Mouse (Mus musculus): ENCODE measurements around the gene Nfe2l2. TPM values are rescaled to one million over a fixed set of nuclear protein-coding genes. Genes with fewer than 3 reads are reported as not detected.
A peak's percentile ranks its signal among the peaks of the same experiment; 100 is the strongest.

The Nfe2l2 gene
- polyA plus RNA-seq, 1 experiment = 34.2 TPM

DNA sequence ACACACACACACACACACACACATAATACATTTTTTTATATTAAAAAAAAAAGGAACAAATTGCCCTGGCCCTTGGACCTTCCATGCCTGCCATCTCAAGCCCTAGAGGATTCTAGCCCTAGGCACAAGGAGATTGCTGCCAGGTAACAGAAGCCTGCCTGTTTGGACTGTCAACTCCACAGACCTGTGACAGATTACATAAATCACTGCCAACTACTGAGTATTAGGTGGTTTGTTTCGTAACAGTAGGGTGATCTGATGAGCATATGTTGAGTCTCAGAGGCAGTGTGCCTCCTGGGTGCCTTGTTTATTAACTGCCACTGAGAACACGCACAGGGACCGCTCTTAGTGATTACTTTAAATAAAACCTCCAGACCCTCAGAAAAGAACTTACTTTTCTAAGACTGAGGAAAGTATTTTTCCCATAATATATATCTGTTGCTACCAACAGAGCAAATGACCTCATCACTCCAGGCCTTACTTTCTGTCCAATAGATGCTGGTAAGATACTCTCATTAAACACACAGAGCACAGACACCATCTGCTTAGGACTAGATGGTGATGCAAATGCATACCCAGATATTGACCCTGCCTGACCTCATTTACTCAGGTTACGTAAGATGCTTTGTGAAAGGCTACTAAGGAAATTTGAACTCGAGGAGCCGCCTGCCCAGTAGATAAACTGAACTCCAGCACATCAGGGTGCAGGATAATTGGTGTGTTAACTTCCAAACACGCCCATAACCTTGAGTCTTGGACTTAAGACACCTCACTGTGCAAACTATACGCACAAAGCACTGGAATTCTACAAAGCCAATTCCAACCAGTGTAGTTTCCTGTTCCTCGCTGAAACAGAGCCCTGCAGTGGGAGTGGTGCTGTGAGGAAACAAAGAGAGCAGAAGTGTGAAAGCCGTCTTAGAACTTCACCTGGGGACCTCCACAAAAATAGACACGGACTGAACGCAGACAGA lies 11.9 kb upstream of the Nfe2l2 start:
- Histone ChIP-seq H3K9me3 (no peaks in the 10 kb centered on the region), H3K4me1 (peaks cover 38% of the 10 kb centered on the region), H3K36me3 (replicated peaks; ENCODE audit: low read length) (no peaks in the 10 kb centered on the region), H3K4me3 (replicated peaks) (no peak overlapping the region), H3K27me3 (replicated peaks) (no peaks in the 10 kb centered on the region)
- no peak for TF ChIP-seq GATA1 (IDR thresholded peaks at IDR 0.05; ENCODE audit: borderline replicate concordance, low read length)
- TF ChIP-seq FLI1 (IDR thresholded peaks at IDR 0.05; ENCODE audit: low read length) = no peak

DNA sequence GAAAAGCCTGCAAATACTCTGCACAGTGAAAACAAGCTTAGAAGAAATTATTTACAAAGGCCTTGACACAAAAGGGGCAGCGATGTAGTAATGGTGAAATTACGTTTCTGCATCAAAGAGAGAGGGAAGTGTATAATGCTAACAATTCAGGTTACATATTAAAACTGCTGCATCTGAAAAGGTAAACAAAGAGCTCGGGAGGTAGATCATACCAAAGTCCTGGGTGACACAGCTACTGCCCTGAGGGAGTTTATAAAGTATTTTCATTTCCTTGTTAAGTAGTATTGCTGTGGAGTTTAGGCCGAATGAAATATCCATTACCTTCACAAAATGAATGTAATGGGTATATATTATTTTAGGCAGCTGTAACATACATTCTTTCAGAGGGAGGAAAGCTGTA lies 10.3 kb upstream of the Nfe2l2 start:
- H3K4me3 ChIP-seq (replicated peaks) = no peak overlapping the region
- no peaks in the 10 kb centered on the region for H3K36me3 ChIP-seq (replicated peaks; ENCODE audit: low read length)
- H3K27me3 ChIP-seq (replicated peaks) = no peaks in the 10 kb centered on the region
- no peak for TF ChIP-seq GATA1 (IDR thresholded peaks at IDR 0.05; ENCODE audit: borderline replicate concordance, low read length)
- no peak for TF ChIP-seq FLI1 (IDR thresholded peaks at IDR 0.05; ENCODE audit: low read length)
- H3K9me3 ChIP-seq = no peaks in the 10 kb centered on the region
- H3K4me1 ChIP-seq = peaks cover 37% of the 10 kb centered on the region

DNA sequence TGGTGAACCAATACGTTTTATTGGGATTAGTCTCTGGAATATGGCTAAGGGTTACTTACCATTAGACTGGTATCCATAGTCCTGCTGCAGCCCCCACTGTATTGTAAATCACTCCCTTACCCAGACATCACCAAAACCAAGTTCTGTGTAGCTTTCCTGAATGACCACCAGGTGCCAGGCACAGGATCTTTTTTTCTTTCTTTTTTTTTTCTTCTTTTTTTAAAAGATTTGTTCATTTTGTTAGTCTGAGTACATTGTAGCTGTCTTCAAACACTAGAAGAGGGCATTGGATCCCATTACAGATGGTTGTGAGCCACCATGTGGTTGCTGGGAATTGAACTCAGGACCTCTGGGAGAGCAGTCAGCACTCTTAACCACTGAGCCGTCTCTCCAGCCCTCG lies 8.6 kb upstream of the Nfe2l2 start:
- H3K36me3 ChIP-seq (replicated peaks; ENCODE audit: low read length) = peaks cover 15% of the 10 kb centered on the region
- peaks cover 33% of the 10 kb centered on the region for H3K4me1 ChIP-seq
- no peak for TF ChIP-seq GATA1 (IDR thresholded peaks at IDR 0.05; ENCODE audit: borderline replicate concordance, low read length)
- no peak for TF ChIP-seq FLI1 (IDR thresholded peaks at IDR 0.05; ENCODE audit: low read length)
- H3K27me3 ChIP-seq (replicated peaks) = no peaks in the 10 kb centered on the region
- H3K9me3 ChIP-seq = peaks cover 11% of the 10 kb centered on the region
- no peak overlapping the region for H3K4me3 ChIP-seq (replicated peaks)

- H3K9me3 ChIP-seq = peaks cover 11% of the 10 kb centered on the region
- H3K4me1 ChIP-seq = peaks cover 48% of the 10 kb centered on the region
- H3K27me3 ChIP-seq (replicated peaks) = no peaks in the 10 kb centered on the region
- peak overlapping the region; percentile 74 for H3K4me3 ChIP-seq (replicated peaks)
- TF ChIP-seq GATA1 (IDR thresholded peaks at IDR 0.05; ENCODE audit: borderline replicate concordance, low read length) (no peak), FLI1 (IDR thresholded peaks at IDR 0.05; ENCODE audit: low read length) (no peak)
- peaks cover 24% of the 10 kb centered on the region for H3K36me3 ChIP-seq (replicated peaks; ENCODE audit: low read length)
Measured at GRCm38 (mm10) chr2:75707420-75707819, 3.0 kb upstream of the Nfe2l2 start.

DNA sequence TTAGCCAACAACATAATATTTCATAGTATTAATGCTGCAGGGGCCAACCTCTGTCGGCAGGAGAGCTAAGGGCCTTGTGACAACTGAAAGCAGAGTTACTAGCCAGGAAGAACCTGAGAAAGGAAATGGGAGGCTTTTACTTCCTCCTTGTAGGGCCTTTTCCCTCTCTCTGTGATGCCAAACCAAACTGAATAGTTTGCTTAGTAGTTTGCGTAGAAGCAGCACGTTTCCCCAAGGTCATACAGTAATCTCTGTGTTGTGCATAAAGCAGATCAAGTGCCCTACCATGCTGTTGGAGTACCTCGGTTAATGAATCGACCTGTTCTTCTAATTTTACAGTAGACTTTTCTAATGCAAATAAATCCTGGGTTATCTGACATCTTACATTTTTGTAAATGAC lies 2.0 kb upstream of the Nfe2l2 start:
- Histone ChIP-seq H3K9me3 (peaks cover 11% of the 10 kb centered on the region), H3K4me1 (peaks cover 49% of the 10 kb centered on the region), H3K4me3 (replicated peaks) (peak overlapping the region; percentile 64), H3K27me3 (replicated peaks) (no peaks in the 10 kb centered on the region), H3K36me3 (replicated peaks; ENCODE audit: low read length) (peaks cover 33% of the 10 kb centered on the region)
- TF ChIP-seq FLI1 (IDR thresholded peaks at IDR 0.05; ENCODE audit: low read length) (no peak), GATA1 (IDR thresholded peaks at IDR 0.05; ENCODE audit: borderline replicate concordance, low read length) (no peak)

- Histone ChIP-seq H3K27me3 (replicated peaks) (no peaks in the 10 kb centered on the region), H3K9me3 (peaks cover 11% of the 10 kb centered on the region), H3K4me1 (peaks cover 55% of the 10 kb centered on the region), H3K36me3 (replicated peaks; ENCODE audit: low read length) (peaks cover 45% of the 10 kb centered on the region), H3K4me3 (replicated peaks) (peak overlapping the region; percentile 98)
- TF ChIP-seq GATA1 (IDR thresholded peaks at IDR 0.05; ENCODE audit: borderline replicate concordance, low read length) = no peak
- TF ChIP-seq FLI1 (IDR thresholded peaks at IDR 0.05; ENCODE audit: low read length) = no peak
Measured at GRCm38 (mm10) chr2:75705162-75705752, 816 bp upstream of the Nfe2l2 start.

DNA sequence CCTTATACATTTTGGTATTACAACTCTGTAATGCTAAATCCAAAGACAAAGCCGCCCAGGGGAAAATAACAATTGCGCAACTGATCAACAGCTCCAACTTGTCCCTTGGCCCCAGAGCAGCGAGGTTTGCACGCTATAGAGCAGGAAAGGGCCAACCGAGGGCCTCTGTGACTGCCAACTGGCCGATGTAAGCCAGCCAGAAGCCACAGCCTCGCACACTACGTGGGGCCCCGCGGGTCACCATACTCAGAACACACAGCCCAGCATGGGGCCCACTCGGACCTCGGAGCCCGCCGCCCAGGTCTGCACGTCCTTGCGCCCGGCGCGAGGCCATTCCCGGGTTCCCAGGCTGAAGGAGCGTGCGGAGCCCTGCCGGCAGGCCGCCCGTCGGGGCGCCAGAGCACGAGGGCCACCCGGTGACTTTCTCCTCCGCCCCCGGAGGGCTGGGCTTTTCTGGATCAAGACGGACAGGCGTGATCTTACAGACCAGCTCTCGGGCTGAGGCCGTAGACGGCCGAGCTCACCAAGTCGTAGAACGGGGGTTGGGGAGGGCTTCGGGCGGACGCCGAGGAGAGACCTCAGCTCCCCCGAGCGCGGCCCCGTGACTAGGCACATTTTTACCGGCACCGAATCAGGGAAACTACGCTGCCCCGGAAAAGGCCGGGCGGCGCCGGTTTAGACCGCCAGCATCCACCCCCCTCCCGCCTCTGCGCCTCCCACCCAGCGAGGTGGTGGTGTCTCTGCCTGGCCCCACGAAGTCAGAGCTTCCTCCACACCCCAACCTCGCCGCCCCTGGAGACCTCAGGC lies 863 bp downstream of the Nfe2l2 start:
- Histone ChIP-seq H3K27me3 (replicated peaks) (no peaks in the 10 kb centered on the region), H3K4me3 (replicated peaks) (peak overlapping the region; percentile 98), H3K4me1 (peaks cover 65% of the 10 kb centered on the region), H3K36me3 (replicated peaks; ENCODE audit: low read length) (peaks cover 51% of the 10 kb centered on the region), H3K9me3 (peaks cover under 1% of the 10 kb centered on the region)
- no peak for TF ChIP-seq FLI1 (IDR thresholded peaks at IDR 0.05; ENCODE audit: low read length)
- no peak for TF ChIP-seq GATA1 (IDR thresholded peaks at IDR 0.05; ENCODE audit: borderline replicate concordance, low read length)

- Histone ChIP-seq H3K27me3 (replicated peaks) (no peaks in the 10 kb centered on the region), H3K36me3 (replicated peaks; ENCODE audit: low read length) (peaks cover 54% of the 10 kb centered on the region), H3K4me3 (replicated peaks) (peak overlapping the region; percentile 98), H3K4me1 (peaks cover 65% of the 10 kb centered on the region), H3K9me3 (no peaks in the 10 kb centered on the region)
- TF ChIP-seq FLI1 (IDR thresholded peaks at IDR 0.05; ENCODE audit: low read length) = no peak
- no peak for TF ChIP-seq GATA1 (IDR thresholded peaks at IDR 0.05; ENCODE audit: borderline replicate concordance, low read length)
Measured at GRCm38 (mm10) chr2:75702588-75702976, 1.9 kb downstream of the Nfe2l2 start.

GRCm38 (mm10) chr2:75701822-75702587 lies 2.4 kb downstream of the Nfe2l2 start:
- Histone ChIP-seq H3K36me3 (replicated peaks; ENCODE audit: low read length) (peaks cover 56% of the 10 kb centered on the region), H3K9me3 (no peaks in the 10 kb centered on the region)
- no peak for TF ChIP-seq FLI1 (IDR thresholded peaks at IDR 0.05; ENCODE audit: low read length)
- no peak for TF ChIP-seq GATA1 (IDR thresholded peaks at IDR 0.05; ENCODE audit: borderline replicate concordance, low read length)

More at GRCm38 (mm10) chr2:75701822-75702587, 2.4 kb downstream of the Nfe2l2 start:
- H3K27me3 ChIP-seq (replicated peaks) = no peaks in the 10 kb centered on the region
- peaks cover 65% of the 10 kb centered on the region for H3K4me1 ChIP-seq
- peak overlapping the region; percentile 98 for H3K4me3 ChIP-seq (replicated peaks)
